Mouse (Mus musculus) 3134 (cell line): ENCODE data around the gene Cacna1d.

Experiments used
- DNase-seq: peaks from one replicate; pipeline ENCODE4 v3.0.0-alpha.2; 2011; ENCODE audit warnings: low spot score; ENCODE audit not compliant: insufficient read length; ENCODE audit errors: extremely low read depth

The Cacna1d gene

DNA sequence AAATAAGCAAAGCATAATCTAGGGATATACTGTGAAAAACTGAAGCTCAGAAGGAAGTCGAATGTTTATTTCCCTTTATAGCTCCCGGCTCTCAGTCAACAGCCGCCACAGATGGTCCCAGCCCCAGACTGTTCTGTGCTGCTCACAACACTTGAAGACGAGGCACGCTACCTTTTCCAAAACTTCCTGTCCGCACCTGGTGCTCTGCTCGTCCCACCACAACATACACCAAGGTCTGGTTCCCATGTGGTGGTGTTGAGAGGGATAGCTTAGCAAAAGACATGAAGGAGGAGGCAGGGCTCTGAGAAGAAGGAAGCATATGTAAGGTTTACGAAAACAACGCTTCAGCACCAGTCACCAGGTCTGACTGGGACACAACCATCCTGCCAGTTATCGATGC, 207.2 kb downstream of the Cacna1d start:
- no peak for DNase-seq

DNA sequence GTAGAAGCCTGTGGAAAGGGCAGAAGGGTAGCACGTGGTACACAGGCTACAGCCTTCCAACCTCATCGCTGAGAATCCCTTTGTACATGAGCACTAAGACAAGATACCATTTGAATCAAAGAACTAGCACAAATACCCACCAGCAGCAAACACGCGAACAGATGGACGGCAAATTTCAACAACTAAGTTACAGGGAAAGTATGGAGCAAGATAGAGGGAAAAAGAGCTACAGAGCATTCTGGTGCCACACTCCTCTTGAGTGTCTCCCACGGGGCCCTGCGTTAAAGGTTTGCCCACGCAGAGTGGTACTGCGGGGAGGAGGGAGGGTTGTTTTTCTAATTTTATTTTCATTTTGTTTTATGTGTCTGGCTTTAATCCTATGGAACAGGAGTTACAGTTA, 215.7 kb downstream of the Cacna1d start:
- no peak for DNase-seq

DNA sequence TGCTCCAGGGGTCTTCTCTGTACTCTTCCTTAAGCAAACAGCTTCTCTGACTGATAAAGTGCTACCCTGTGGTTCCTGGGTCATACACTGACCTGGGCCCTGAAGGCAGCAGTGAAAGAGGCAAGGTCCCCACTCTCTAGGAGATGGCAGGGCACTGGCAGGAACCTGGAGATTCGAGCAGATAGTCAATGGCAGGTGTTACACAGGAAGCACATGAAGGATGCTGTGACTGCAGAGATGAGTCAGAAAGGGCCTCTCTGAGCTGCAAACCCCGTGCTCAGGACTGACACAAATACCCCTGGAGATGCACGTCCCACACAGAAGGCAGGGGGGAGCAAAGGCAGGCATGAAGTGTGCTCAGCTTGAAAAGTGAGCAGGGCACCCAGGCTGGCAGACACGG, 218.3 kb downstream of the Cacna1d start:
- DNase-seq = no peak

DNA sequence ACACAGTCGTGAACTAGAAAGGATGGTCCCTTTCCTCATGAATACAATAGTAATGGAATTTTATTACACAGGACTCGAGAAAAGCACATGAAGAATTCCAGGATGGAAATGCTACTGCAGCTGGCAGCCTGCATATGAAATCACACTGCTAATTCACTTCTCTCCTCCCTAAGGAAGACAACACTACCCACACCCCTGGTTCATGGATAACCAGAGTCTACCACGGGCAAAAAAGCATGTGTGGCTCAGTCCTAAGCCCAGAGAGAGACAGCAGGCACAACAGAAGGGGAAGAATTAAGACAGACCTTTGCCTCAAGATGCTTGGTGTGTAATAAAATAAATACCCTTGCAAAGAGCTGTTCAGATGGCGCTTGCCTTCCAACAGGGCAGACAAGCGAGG, 218.7 kb downstream of the Cacna1d start:
- DNase-seq = no peak

DNA sequence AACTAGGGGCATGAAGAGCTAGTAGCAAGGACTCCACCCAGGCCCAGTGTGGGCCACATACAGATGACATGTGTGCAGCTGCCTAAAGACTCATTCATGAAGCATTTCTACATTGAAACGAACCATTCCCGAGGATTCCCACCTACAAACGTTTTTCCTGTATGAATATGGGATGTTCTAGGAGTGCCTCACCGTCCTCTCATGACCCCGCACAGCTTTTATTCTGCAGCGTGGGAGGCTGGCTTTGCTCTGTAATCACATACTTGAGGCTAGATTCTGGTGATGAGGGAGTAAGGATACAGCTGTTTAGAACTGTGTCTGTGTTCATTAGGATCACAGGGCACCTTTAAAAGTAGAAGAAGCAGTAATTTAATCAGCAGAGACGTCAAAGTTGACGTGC, 219.4 kb downstream of the Cacna1d start:
- DNase-seq = no peak

DNA sequence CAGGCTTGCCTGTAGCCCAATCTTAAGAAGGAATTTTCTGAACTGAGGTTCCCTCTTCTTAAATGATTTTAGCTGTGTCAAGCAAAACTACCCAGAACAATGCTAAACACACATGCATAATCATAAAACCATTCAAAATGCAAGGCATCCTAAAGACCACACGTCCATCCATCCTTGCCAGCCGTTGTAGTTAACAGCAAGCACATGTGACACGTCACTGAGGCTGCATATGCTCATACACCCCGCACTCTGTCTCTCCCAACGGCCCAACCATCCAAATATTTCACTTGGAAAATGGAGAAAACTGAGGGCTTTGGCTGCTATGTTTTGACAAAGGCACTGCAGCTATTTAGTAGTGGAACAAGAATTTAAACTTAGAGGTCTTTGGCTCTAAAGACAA, 220.9 kb downstream of the Cacna1d start:
- no peak for DNase-seq

DNA sequence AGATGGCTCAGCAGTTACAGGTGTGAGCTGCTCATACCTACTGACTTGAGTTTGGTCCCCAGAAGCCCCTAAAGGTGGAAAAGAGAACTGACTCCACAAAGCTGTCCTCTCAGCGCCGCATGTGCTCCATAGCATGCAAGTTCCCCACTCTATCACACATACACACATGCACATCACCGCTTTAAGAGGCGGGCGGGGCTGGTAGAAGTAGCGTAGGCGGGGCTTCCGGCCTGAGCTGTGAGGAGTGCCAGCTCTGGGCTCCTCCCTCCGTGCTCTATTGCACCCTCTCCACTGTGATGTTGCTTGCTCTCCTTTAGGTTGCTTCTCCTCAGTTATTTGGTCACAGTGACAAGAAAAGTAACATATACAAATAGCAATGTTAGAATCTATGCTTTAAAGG, 225.5 kb downstream of the Cacna1d start:
- DNase-seq = no peak

DNA sequence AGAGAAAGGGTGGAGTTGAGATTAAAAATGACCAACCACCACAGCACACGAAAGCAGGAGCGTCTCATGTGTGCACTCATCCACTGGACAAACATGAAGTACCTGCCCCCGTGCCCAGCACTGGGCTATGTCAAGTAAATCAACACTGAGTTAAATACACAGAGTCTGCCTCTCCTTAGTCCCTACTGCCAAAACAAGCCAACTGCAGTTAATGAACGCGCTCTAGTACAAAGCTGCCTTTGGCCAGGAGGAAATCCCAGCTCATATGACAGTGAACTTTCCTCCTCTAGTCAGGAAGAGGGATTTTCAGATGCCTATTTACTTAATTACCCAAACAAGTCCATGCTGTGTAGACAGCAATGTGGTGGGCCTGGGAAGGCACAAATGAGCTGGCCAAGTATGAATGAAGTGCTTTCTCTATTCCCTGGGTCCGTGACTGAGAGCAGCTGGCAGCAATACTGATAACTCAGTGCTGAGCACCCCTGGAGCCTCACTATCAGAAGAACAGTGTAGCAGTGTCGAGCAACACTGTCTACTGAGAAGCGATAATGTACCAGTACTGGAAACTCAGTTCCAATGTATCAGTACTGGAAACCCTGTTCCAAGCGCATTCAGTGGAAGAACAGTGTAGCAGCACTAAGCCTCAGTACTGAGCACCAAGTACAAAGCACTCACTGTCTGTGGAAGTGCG, 229.5 kb downstream of the Cacna1d start:
- DNase-seq = no peak

DNA sequence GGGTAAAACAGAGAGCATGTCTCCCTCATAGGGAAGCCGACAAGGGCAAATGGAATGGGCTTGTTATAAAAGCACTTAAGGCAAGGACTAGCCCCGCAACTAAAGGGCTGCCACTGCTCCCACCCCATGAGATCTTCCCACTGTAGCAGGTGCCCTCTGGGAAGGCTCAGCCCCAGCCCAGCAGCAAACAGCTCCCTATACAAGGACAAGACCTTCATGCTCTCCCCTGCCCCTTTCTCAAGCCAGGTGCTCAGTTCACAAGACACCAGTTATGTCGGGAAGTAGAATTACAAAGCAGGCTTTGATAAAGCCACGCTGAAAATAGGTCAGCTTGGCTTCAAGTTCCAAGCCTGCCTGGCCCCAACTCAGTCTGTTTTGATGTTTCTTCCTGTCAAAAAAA, 233.6 kb downstream of the Cacna1d start:
- DNase-seq = no peak

DNA sequence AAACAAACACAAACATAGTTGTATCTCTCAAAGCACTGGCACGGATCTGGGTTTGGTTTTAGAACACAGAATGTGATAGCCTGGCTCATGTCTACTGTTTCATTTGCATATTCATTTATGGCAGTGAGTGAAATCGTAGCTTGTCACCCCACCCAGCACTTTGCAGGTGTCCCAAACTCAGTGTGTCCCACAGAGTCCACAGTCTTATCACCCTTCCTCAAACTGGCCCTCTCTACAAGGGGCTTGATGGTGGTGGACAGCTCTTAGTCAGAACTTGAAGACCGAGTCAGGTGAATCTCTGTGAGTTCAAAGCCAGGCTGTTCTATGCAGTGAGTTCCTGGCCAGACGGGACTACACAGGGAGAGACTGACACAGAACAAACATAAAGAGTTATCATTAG, 234.8 kb downstream of the Cacna1d start:
- no peak for DNase-seq

DNA sequence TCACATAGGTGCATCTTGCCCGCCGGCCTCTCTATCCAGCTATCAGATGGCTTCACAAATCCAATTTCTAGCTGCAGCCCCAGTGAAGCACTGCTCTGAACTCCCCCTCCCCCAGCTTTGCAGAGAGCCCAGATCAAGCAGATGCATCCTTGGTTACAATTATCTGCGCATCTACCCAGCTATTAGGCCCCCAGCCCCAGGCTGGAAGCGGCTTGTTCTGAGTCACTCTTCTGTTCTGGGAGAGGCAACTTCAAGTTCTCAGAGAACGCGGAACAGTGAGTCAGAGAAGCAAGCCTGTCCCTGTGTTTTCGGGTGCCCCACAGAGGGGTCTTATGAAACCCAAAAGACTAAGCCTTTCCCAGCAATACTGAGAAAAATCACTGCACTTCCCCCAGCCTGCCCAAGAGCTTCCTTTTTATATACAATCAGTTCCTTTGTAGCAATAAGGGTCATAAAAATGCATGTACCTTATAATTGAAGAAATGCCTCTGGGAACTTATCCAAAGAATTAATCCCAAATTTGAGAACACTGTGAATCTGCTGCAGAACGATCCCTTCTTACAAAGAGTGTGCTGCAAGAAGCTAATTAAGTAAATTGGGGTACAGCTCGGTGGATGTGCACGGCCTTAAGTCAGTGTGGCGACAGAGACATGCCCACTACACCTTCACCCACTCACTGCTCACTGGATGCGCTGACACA, 235.4 kb downstream of the Cacna1d start:
- DNase-seq = no peak

DNA sequence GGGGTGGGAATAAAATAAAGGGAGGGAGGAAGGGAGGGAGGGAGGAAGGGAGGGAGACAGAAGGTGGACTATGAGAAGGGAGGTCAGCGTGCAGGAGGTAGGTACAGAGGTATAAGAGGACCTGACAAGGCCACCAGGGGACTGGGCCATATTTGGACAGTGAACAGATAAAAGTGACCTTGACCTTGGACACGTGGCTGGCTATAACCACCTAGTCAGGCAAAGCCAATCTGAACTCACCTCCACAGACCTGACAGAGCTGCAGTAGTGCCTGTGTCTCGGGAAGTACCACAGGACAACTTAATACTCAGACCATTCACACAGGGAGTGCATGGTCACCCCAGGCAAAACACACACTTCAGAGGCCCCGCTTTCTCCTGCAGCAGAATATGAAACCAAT, 236.5 kb downstream of the Cacna1d start:
- no peak for DNase-seq

DNA sequence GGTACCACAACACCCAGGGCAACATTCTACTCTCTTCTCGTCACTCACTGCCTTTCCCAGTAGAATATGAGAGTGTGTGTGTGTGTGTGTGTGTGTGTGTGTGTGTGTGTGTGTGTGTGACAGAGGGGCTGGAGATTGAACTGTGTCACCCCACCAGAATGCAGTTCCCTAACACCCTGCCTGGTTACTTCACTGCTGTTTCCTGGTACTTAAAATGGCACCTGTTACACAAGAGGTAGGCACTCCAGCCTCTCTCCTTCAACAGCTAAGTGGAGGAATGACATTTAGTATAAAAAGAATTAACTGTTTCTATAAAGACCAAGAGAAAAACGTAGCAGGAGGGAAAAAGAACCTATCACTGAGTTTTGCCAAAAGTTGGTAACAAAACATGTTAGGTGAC, 238.4 kb downstream of the Cacna1d start:
- no peak for DNase-seq

DNA sequence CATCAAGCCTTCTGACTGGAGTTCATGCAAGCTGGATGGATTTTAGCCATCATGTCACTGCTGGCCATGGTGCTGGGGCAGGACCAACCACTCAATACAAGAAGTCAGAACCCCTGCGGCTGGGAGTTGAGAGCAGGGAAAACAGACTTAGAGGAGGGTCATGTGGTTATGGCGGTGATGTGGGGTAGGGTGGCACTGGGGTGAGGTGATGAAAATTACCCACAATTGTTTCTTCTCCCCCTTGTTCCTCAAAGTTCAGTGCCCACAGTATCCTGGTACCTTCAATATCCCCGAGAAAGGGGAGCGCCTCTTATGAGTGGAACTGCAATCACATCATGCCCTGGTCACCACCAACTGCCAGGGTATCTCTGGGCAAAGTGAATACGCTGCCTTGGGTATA, 239.9 kb downstream of the Cacna1d start:
- no peak for DNase-seq

DNA sequence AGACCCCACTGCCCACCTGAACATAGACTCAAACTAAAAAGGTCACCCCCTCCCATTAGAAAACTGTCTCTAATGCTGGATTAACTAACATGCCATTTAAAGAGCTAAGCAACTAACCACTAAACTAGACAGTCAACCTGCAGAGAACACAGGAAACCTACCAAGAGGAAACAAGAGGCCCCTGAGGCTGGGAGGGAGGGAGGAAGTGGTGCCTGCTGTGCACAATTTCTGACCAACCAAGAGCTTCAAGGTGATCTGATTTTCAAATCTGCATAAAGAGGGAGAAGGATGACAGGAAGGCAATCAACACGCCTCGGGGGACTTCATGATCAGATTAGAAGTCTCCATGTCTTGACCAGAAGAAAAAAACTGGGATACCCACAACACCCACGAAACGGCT, 241.7 kb downstream of the Cacna1d start:
- no peak for DNase-seq

DNA sequence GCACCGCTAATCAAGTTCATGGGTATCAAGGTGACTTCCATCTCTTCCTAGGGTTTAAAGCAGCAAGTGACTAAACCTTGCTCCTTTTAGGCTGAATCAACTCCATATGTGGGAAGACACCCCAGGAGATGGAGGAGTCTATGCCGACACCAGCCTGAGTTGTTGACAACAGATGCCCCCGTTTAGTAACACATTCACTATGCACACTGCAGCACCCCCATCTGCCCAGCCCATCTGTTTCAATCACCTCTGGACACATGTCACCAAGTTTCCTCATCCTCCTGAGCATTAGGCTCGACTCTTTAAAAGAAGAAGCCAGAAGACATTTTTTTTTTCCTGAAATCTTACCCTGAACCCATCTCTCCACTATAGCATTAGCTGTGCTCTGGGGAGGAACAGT, 242.4 kb downstream of the Cacna1d start:
- no peak for DNase-seq

DNA sequence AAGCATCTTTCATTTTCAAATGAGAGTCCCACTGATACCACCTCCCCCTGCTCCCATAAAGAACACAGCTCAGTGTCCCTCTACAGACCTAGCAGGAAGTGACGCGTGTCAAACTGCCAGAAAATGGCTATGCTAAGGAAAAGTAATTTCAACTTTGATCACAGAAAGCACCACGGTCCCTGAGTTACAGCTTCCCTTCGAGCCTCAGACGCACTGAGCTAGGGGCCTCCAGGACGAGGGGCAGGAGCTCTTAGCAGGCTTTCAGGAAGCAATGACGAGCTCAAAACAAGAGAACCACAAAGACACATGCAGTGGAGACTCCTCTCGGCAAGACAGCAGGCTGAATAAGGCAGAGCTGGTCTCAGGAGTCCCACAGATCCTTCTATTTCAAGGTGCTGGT, 243.1 kb downstream of the Cacna1d start:
- DNase-seq = no peak

DNA sequence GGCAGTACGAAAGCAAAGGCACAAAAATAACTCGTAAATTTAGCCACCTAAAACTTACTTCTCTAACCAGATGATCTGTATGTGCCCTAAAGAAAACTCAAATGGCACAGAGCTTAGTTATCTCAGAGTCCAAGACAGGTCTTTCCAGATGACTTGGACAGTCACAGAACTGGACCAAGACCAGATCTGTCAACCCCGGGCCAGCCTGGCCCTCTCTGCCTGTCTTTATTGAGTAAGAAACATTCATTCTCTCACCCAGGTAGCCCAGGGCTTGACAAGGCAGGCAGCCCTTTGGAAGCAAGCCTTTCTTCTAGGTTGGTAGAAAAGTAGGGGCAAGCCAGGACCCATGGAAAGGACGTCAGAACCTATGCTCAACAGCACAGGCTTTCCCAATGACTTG, 243.6 kb downstream of the Cacna1d start:
- DNase-seq = no peak

DNA sequence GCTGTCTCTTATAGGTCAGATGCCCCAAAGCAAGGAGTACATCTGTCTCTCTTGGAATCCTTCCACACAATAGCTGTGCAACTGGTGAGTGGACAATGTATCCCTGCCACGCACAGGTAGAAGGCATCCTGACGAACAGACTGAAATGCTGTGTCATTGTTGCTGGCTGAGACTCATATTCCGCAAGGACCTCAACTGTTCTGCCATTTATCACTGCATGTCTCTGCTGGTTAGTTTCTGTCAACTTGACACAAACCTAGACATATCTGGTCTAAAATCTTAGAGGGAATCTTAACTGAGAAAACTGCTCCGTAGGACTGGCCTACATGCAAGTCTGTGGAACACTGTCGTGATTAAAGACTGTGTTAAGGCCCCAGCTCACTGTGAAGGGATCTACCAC, 246.5 kb downstream of the Cacna1d start:
- no peak for DNase-seq

DNA sequence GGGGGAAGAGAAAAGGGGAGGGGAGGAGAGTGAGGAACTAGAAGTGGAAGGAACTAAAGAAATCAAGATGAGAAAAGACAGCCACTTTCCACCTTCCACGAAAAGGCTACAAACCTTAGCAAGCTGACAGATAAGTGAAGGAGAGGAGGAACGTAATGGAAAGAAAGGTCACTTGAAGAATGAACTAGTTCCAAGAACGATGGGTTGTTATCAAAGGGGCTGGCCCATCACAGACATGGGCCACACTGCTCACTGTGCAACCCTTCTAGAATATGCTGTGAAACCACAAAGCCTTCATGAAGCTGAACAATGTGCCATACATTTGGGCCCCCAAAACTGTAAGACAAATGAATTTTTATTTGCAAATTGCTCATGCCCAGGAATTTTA, 248.4 kb downstream of the Cacna1d start:
- no peak for DNase-seq

DNA sequence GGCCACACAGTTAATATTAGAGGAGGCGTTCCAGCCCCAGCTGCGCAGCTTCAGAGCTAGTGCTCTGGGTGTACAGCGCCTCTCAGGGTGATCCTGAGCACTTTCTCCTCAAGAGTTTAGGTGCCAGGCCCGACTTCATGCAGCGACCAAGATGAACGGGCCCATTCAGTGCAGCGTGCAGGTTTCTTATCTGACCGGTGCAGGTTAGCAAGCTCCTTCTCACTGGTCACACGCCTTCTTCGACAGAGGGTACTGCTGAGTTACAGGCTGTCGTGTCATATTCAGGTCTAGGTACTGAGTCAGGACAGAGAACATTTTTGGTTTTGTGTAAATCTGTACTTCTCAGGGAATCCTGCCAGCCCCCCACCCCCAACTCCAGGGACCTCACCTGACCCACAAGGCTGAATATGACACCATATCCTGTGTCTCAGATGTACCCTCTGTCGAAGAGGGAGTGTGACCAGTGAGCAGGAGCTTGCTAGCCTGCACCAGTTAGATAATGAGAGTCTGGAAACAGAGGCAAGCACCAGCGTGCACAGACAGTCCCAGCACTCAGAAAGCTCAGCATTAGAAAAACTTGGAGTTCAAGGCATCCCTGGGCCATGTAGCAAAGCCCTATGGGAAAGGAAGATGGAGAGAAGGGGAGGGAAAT, 249.0 kb downstream of the Cacna1d start:
- DNase-seq = no peak

DNA sequence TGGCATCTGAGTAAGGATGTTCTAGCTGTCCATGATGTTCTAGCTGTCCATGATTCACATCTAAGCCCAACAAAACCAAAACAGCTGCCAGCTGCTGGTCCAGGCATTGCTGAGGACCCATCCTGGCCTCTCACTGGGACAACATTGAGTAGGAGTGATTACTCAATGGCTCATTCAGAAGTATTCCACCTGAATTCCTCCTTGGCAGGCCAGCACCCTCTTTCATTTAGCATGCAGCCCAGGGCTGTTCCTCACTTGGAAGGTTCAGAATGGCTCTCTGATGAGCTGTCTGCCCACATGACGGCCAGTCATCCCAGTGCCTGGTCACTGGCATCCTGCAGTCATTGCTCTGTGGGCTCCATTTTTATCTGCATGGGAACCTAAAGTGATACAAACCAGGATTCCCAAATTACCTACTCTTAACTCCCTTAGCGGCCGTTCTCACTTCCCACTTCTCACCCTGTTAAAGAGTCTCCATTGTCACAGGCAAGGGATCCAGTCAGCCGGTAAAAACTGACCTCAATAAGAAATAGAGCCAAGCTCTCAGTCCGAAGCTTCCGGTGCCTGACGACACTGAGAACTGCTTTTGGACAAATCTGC, 250.2 kb downstream of the Cacna1d start:
- DNase-seq = no peak
